Mouse (Mus musculus): ENCODE results near the gene Msrb3. TPM values are rescaled to one million over a fixed set of nuclear protein-coding genes. Genes with fewer than 3 reads are reported as not detected.

The Msrb3 gene
- total RNA-seq, 2 experiments from 2014 or later = 0.36 to 0.84 TPM

DNA sequence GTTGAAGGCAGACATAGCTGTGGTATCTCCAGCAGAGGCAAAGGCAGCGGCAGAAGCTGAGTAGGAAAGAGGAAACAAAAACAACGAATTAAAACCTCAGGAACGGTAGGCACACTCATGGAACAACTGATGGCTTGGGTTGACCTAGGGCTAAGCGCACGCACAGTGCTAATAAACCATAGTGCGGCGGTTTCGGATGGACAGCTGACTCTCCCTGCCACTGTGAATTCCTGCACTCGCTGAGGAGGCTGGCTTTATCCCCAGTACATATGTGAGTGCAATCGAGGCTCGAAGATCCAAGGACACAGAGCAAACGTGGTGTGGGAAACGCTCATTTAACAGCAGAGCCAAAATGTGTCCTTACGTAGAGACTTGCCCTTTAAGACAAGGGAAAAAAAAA is 27.8 kb downstream of the Msrb3 start:
- ATAC-seq (replicated peaks; ENCODE audit: poor library complexity, severe bottlenecking) = no peak

DNA sequence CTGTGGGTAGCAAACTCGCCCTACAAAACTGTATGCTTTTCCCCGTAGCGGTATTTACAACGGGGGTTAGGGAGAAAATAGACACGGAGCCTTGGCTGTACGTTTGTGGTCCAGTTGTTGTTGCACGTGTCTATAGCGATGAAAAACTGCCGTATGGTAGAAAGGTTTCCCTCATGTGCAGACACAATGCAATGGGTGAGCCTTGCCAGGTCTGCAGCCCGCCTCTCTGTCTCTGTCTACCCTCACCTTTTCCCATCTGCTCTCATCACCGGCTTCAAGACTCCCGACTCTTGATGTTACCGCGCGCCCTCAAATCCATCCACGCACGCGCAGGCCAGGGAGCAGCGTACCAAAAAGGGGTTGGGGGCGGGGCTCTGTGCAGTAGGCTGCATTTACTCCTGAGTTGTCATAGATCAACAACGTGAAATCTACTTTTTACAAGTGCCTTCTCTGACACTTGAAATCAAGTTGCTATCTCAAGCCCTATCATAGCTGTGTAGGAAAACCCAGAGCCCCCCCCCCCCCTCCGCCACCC is 29.6 kb downstream of the Msrb3 start:
- no peak for ATAC-seq (replicated peaks; ENCODE audit: poor library complexity, severe bottlenecking)

DNA sequence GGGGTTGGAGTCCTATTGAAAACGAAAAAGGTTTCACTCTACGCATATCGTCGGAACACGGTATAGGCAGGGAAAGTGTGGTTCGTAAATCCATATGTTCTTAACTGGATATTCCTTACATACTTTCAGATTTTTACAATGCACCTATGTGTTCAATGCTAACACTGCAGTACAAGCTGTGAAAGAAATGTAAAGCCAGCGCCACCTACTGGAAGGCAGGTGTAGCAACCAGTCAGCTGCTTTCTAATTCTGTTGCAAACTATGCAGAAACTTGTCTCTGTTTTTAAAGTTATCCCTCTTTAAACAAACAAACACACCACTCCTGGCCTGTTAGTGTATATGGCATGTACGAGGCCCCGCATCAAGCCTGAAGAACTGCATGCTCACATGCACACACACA is 34.5 kb downstream of the Msrb3 start:
- ATAC-seq (replicated peaks; ENCODE audit: poor library complexity, severe bottlenecking) = peak; percentile 72

DNA sequence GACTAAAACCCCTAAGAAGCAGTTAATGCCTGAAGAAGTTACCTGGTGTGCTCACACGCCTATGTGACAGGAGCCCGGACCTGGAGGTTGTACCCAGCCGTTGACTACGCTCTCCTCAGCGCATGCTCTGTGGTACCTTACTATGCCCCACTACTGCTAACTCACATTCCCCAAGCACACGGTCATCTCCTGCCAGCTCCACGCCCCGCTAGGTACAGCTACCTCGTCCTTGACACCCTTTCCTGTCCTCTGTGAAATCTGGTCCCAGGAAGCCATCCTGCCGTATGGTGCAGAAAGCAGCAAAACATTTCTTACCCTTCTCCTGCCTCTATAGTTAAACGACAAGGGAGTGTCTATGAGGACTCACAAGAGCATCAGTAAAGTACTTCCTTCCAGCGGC is 37.2 kb downstream of the Msrb3 start:
- no peak for ATAC-seq (replicated peaks; ENCODE audit: poor library complexity, severe bottlenecking)

DNA sequence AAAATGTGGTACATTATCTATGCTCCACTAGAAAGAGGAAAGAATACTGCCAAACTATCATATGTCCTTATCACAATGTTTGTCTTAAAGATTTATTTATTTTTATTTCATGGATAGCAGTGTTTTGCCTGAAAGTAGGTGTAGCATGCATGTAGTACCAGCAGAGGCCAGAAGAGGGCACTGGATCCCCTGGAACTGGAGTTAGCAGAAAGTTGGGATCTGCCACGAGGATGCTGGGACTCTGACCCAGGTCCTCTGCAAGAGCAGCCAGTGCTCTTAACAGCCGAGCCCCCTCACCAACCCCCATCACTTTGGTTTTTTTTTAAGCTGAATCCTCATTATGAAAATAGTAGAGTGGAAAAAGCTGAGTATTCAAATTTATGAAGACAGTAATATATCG is 37.7 kb downstream of the Msrb3 start:
- ATAC-seq (replicated peaks; ENCODE audit: poor library complexity, severe bottlenecking) = no peak

DNA sequence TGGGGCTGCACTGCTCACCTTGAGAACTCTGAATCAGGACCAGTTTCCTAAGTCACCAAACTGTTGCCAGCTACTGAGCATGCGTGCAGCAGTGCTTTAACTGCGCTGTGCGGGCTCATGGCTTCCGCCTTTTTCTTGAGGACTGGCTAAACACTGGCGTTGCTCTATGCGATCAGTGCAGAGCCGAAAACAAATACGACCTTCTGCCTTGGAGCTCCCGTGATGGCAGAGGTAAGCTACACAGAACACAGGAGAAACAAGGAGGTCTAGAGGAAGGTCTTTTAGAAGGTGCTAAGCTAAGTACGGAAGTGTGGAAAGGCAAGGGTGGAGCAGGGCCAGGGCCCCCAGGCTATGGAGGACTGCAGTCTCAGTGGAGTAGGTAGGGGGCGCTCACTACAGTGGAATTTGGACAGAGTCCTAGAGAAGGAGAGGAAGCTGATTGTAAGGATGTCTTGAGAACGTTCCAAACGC is 41.3 kb downstream of the Msrb3 start:
- peak; percentile 95 for ATAC-seq (replicated peaks; ENCODE audit: poor library complexity, severe bottlenecking)

DNA sequence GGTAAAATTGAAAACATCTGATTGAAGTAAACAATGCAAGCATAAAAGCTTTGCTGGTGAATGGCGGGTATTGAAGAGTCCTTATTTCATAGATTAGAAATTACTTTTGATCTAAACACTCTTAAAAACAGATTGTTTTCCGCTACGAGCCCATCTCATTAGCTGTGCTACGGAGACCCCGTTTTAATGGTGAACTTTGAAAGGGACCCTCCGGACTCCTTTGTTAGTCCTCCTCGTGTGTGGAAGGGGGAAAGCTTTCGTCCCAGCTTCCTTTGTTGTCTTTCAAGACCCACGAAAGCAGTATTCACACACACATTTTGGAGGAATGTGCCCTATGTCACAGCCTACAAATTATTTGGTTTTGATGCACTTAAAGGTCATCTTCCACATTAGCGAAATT is 44.6 kb downstream of the Msrb3 start:
- no peak for ATAC-seq (replicated peaks; ENCODE audit: poor library complexity, severe bottlenecking)

DNA sequence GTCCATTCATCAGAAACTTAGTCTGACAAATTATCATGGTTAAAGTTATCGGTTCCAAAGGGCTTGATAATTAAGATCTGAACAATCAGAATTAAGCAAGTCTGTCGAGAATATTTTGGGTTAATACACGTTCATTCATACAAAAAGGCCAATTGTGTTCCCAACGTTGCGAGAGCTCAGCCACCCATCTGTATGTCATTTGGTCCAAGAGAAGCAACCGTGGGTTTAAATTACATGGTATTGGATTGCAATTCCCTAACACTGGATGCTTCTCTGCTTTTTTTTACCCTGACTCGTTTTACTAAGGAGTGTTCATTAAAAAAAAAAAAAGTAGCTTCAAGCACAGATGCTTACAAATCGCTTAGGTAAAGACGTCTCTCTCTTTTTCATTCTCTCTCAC is 45.1 kb downstream of the Msrb3 start:
- no peak for ATAC-seq (replicated peaks; ENCODE audit: poor library complexity, severe bottlenecking)

DNA sequence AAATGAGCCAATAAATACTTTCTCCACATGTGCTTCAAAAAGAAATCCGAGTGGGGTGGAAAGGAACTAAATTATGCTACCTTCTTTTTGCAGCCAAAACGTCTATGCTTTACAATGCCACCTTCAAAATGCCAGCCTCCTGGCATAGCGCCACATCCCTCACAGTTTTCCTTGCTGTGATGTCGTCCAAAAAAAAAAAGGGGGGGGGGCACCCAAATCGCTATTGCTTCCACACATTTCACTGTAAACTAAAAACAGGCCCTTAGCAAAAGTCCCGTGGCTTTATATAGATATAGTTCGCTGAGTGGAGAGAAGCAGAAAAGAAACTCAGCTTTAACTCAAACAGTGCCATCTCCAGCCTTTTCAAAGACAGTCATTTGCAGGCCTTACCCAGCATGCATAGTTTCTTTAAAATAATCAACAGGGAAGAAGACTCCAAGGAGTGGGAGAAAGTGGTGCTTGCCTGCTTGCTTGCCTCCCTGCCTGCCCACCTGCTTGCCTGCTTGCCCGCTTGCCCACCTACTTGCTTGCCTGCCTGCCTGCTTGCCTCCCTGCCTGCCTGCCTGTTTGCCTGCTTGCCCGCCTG is 47.6 kb downstream of the Msrb3 start:
- ATAC-seq (replicated peaks; ENCODE audit: poor library complexity, severe bottlenecking) = no peak

DNA sequence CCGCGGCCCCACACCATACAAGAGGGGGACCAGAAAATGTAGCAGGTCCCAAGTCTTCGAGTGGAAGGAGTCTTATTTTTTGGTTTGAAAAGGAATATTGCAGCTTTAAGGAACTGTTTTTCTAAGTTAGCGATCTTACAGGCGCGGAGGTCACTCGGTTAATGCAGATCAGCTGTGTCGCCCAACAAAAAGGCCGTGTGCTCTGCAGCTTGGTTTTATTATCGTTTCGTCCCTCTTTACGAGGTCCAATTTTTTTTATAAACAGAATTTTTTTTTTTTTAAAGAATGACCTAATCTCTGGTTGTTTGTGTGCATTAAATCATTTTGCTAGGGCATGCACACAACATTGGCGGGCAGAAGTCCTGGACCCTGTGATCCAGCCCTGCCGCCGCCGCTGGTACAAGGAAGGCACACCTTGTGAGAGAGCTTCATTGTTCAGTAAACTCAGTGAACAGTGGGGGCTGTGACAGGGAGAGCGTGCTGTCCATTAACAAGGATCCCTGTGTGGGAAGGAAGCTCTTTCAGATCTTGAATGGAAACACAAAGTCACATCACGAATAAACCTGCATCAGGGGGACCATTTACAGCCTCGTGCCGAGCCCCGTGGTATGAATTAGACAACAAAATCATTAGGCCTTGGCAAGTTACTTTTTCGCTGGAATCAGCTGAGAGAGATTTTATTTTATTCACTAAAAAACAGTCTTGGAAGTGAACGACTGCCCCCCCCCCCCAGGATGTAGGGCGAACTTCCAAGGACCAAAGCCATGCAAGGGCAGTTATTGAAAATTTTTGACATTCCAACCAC is 48.3 kb downstream of the Msrb3 start:
- ATAC-seq (replicated peaks; ENCODE audit: poor library complexity, severe bottlenecking) = no peak

DNA sequence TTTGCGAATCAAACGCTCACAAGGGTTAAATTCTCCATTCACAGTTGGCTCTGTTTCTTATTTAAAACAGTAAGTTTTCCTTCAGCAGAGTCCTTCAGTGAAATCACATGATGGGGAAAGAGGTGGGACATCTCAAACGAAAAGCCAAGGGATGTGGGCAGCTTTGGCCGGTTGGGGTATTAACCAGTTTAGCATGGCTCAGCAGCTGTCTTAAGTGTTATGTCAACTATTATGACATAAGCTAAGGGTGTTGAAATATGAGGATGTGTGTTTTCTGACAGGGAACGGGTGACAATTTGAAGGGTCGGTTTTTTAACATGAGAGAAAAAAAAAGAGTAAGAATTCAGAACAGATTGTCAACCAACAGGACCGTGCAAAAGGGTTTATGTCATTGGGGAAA is 50.2 kb downstream of the Msrb3 start:
- ATAC-seq (replicated peaks; ENCODE audit: poor library complexity, severe bottlenecking) = peak; percentile 95

DNA sequence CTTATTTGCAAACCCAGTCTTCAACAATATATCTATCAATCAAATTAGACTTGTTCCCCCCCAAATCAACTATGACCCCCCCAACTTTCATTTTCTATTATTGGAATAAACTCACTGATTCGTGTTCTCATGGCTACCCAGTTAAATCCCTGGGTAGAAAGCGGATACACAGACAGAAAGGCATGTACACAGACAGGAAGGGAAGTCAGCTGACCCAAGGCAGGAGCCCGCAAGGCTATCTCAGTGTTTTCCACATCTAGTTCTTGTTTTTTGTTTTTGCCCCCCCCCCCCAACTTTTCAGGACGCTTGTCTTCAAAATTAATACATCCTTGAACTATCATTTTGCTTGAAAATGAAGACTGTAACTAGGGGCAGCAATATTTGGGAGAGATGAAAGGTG is 51.1 kb downstream of the Msrb3 start:
- peak; percentile 77 for ATAC-seq (replicated peaks; ENCODE audit: poor library complexity, severe bottlenecking)

DNA sequence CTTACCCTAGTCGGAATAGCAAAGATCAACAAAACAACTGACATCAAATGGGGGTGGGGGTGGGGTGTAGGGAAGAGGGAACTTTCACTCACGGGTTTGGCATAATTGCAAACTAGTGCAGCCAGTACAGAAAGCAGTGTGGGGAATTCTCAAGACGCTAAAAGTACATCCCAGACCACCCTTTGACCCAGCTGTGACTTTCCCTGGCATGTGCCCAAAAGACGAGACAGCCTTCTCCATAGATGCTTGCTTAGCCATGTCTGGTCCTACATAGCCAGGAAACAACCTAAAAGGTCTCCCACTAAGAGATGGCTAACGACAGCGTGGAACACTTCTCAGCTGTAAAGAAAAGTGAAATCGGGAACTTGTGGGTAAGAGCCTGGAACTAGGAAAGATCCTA is 58.9 kb downstream of the Msrb3 start:
- ATAC-seq (replicated peaks; ENCODE audit: poor library complexity, severe bottlenecking) = no peak

DNA sequence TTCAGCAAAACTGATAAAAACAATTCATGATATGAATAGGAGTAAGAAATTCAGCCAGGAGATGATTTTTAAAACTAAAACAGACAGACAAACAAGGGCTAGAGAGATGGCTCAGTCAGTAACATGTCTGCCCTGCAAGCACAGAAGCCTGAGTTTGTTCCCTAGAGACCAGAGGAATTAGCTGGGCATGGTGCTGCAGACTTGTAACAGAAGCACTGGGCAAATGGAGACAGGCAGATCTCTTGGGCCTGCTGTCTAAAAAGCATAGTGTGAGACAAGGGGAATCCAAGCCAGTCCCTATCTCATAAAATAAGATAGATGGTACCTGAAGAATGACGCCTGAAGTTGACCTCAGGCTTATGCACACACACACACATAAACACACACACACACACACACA is 64.4 kb downstream of the Msrb3 start:
- ATAC-seq (replicated peaks; ENCODE audit: poor library complexity, severe bottlenecking) = no peak

DNA sequence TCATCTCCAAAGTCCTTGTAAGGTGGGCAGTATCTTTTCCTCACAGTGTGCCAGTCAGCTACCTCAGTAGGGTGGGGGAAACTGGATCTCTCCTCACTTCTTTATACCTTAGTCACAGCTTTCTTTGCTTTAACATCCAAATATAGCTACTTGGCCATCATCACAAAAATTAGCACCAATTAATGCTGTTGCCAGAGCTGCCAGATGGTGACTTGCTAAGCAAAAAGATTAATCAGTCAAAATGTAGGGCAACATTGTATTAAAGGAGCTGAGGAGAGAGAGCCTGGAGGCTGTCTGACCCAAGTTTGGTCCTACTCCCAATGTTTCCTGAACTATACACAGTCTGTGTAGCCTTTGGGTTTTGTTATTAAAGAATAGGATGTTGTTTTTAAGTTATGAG is 65.1 kb downstream of the Msrb3 start:
- ATAC-seq (replicated peaks; ENCODE audit: poor library complexity, severe bottlenecking) = no peak

DNA sequence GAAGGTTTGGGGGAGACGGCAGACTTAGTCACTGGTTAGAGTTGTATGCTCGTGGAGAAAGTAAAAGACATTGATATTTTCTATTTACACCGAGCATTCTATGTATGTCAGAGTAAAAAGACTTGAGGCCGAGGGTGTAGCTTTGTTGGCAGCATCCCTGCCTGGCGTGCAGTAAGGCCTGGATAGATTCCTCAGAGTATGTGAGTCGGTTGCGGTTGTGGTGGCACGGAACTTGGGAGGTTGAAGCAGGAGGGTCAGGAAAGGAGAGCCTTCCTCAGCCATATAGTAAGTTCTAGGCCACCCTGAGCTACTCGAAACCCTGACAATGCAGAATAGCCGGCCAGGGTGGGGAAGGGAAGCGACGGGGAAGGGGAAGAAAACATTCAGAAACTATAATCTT is 71.1 kb downstream of the Msrb3 start:
- ATAC-seq (replicated peaks; ENCODE audit: poor library complexity, severe bottlenecking) = no peak

DNA sequence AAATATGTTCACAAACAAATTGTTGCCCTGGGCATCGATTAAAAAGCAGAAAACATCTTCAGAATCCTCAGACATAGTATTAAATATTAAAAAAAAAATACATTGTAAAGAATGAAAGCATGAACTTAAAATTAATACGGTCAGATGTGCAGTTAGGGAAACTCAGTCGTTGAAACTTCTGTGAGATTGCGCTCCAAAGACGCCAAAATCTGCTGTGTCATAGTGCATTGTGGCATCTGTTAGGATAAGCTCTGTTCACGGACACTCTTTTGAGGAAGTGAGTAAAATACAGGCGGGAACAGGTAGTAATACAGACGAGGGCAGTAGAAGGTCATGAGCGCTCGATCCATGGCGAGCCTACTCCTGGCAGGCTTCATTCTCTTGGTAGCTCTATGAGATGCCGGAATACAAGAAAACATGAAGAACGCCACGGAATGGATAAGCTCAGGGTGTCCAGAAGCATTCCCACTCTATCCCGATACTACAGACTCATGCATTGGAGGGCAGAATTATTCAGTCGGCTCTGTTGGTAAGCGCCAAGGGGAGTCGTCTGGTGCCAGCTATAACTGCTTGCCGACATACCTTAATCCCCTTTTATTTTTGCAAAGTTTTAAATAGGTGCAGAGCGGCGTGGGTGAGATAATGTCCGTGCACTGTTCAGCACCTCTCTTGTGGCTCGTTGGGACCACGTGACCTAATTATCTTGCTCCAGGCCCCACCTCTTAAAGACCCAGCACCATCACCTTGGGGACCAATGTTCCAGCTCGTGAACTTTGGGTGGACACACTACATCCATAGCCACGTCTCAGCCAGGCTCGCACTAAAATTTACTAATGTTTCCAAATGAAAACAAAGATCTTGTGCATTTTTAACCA is 71.9 kb downstream of the Msrb3 start:
- peak; percentile 94 for ATAC-seq (replicated peaks; ENCODE audit: poor library complexity, severe bottlenecking)

DNA sequence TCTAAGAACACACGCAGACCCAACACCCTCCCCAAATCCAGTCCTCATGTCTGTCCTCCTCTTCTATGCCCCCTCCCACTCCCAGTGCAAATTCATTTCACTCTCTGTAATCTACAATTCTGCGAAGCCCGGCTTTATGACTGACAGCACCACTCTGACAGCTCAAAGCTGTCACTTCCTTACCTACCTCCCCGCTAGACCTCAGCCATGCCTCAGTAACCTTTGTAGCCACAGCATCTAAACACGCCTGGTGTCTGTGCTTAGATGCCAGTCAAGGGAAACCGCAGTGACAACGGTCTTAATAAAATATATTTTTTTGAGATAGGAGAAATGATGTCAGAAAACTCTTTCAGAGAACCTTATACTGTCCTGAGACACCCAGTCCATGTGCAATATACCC is 72.5 kb downstream of the Msrb3 start:
- peak; percentile 64 for ATAC-seq (replicated peaks; ENCODE audit: poor library complexity, severe bottlenecking)

DNA sequence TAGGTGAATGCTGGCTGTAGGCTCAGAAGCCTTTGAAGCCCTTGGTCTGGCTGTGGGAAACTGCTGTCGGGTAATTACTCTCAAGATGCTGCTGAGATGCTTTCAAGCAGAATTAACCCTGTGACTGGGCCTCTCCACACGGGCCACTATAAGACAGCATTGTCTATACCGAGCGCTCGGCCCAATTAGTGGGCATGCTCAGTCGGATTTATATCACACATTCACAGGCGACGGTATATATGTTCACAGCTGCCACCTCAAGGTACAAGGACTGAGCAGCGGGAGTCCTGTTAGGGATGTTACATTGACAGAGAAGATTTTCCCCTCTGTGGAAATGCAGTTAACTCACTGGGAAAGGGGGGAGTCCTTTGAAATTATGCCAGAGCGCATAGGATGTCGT is 73.3 kb downstream of the Msrb3 start:
- no peak for ATAC-seq (replicated peaks; ENCODE audit: poor library complexity, severe bottlenecking)

DNA sequence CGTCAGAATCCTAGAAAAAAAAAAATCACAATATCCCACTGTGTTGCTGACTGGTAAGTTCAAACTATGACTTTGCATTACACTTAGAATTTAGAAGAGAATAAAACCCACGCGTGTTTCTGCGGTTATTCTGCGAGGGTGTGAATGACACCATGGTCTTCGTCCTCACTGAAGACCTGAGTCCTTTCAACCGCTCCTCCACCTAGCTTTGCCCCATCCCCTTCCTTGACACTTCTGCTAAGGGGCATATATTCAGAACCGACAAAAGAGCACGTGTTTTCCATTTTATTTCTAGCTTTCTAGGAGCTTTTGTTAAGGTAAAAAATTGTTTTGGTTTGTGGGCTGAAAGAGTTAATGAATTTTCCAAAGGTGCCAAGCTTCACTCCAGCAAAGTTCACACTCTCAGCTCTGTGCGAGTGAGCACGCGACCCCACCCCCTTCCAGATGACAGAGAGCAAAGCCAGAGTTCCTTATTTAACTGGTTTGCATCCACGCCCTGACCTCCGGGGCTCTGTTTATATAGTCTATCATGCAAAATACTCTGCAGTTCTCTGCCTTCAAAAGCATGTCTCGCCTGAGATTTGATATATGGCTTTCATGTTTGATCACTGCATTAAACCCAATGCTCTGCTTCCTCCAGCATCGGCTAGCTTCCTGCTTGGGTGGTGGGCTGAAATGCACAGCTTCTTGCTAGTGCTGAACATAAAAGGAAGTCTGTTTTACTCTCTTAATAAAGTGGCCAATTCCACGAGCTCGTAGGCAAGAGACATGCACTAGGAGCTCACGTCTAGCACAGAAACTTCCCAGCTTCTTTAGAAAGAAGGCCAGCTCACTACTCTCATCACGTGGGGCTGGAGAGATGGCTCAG is 77.2 kb downstream of the Msrb3 start:
- peak; percentile 74 for ATAC-seq (replicated peaks; ENCODE audit: poor library complexity, severe bottlenecking)

Data from granulocyte monocyte progenitor cell, adult 5-6 weeks (primary cell).